Mouse (Mus musculus) limb, embryonic 11.5 days (tissue): ENCODE measurements around the gene Jmjd7. TPM values are rescaled to one million over a fixed set of nuclear protein-coding genes. Genes with fewer than 3 reads are reported as not detected.

Experiments
- ATAC-seq: fragments of 200-750 bp; cut with Nextera tagmentation; 2 replicates; pipeline ENCODE4 v1.8.0; 2017; ENCODE audit warnings: low read depth; ENCODE audit not compliant: insufficient number of reproducible peaks, low FRiP score, low TSS enrichment
- DNase-seq: peaks from one replicate; pipeline ENCODE4 v3.0.0-alpha.2; 2015; ENCODE audit warnings: low spot score
- H3K27ac ChIP-seq: fragments of 300-500 bp; sonication (generic); replicated peaks from 2 replicates; pipeline ENCODE4 v1.5.1; 2014; ENCODE audit warnings: low read depth, mild to moderate bottlenecking, low read length
- H3K27me3 ChIP-seq: fragments of 300-500 bp; sonication (generic); 2 replicates; pipeline ENCODE4 v1.6.1; 2014; ENCODE audit warnings: mild to moderate bottlenecking, low read length, mixed read lengths; ENCODE audit not compliant: control insufficient read depth, insufficient read depth
- H3K36me3 ChIP-seq: fragments of 300-500 bp; sonication (generic); 2 replicates; pipeline ENCODE4 v1.6.1; 2014; ENCODE audit warnings: mild to moderate bottlenecking, low read length, moderate library complexity, mixed read lengths; ENCODE audit not compliant: control insufficient read depth, insufficient read depth
- H3K4me1 ChIP-seq: fragments of 300-500 bp; sonication (generic); 2 replicates; pipeline ENCODE4 v1.6.1; 2014; ENCODE audit warnings: low read length, mixed read lengths; ENCODE audit not compliant: control insufficient read depth, insufficient read depth
- H3K4me2 ChIP-seq: fragments of 300-500 bp; sonication (generic); 2 replicates; pipeline ENCODE4 v1.6.1; 2014; ENCODE audit warnings: low read depth, mild to moderate bottlenecking, moderate library complexity; ENCODE audit not compliant: severe bottlenecking
- H3K4me3 ChIP-seq: fragments of 300-500 bp; sonication (generic); 2 replicates; pipeline ENCODE4 v1.5.1; 2014; ENCODE audit warnings: low read depth, low read length
- H3K9ac ChIP-seq: fragments of 300-500 bp; sonication (generic); 2 replicates; pipeline ENCODE4 v1.6.1; 2014; ENCODE audit warnings: mild to moderate bottlenecking, low read length
- H3K9me3 ChIP-seq: fragments of 300-500 bp; sonication (generic); 2 replicates; pipeline ENCODE4 v1.6.1; 2016; ENCODE audit warnings: low read length; ENCODE audit not compliant: control insufficient read depth
- WGBS: fragments of 180-500 bp; shearing (Covaris S2); extraction: QIAGEN DNeasy Blood & Tissue Kit; methylation state at CpG from one replicate; pipeline ENCODE4 v1.1.7; 2014; 5-methylcytosine and 5-hydroxymethylcytosine counted together
- polyA plus RNA-seq: library from polyadenylated mRNA; unstranded; fragments of >200 nt; fragmentation: Nextera tagmentation; extraction: Ambion mirVana; gene quantifications from 2 replicates; pipeline ENCODE4 v1.2.1, GENCODE M21; 2014

Gene Jmjd7
- polyA plus RNA-seq, 1 experiment from 2014 or later, result 22.2 TPM

DNA sequence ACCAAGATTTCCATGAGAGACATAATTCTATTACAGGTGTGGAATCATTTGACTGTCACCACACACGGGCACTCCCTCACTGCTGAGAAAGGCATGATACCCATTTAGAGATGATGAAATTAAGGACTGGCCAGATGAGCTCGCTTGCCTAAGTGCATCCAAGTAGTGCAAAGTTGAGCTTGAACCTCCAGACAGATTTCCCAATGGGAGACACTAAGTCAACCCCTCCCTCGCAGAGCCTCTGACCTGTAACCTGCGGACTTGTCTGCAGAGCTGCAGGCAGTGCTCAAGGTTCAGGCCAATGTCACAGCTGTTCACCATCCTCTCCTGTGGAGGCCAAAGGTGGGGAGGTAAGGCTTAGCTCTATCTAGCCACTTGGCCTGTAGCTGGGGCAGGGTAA is 31.5 kb downstream of the Jmjd7 start:
- WGBS, result 79% methylated on average over 4 of the region's 4 CpGs
- ATAC-seq, result no peak
- no peak for DNase-seq

GRCm38 (mm10) chr2:120059466-120059865 is 32.2 kb downstream of the Jmjd7 start:
- Histone ChIP-seq H3K9ac (no peak overlapping the region), H3K36me3 (no peaks in the 10 kb centered on the region), H3K4me1 (no peaks in the 10 kb centered on the region), H3K27ac (no peak overlapping the region), H3K4me3 (no peak overlapping the region), H3K9me3 (no peaks in the 10 kb centered on the region), H3K4me2 (no peak overlapping the region; the same call in 1 of the 2 replicates), H3K27me3 (no peaks in the 10 kb centered on the region)
- WGBS, result 88% methylated on average over 3 of the region's 3 CpGs
- DNase-seq, result no peak
- ATAC-seq, result no peak

More for the DNA sequence above, 31.5 kb downstream of the Jmjd7 start:
- Histone ChIP-seq H3K4me3 (no peak overlapping the region), H3K9me3 (no peaks in the 10 kb centered on the region), H3K9ac (no peak overlapping the region), H3K4me2 (no peak overlapping the region), H3K36me3 (no peaks in the 10 kb centered on the region), H3K27ac (no peak overlapping the region), H3K27me3 (no peaks in the 10 kb centered on the region), H3K4me1 (no peaks in the 10 kb centered on the region)

GRCm38 (mm10) chr2:120060190-120060589 is 32.9 kb downstream of the Jmjd7 start:
- H3K27ac ChIP-seq, result no peak overlapping the region
- no peak for DNase-seq
- WGBS, result 75% methylated on average over 6 of the region's 6 CpGs

DNA sequence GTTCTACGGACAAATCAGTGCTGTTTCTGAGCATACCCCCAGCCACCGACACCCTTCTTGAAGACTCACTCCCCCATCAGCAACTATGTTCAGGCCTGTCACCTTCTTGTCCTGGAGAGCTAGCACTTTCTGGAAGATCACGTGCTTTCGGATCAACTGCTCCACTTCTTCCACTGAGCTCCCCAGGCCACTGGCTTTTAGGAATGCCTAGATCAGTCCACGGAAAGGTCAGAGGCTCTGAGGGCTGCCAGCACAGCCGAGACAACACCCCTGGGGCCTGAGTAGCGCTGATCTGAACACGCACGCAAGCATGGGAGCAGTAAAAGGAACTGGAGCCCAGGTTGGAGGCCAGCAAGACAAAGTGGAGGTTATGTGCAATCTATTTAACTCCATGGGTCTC is 33.4 kb downstream of the Jmjd7 start:
- no peak overlapping the region for H3K27ac ChIP-seq

More at GRCm38 (mm10) chr2:120060190-120060589, 32.9 kb downstream of the Jmjd7 start:
- Histone ChIP-seq H3K9ac (no peak overlapping the region), H3K4me3 (no peak overlapping the region), H3K9me3 (no peaks in the 10 kb centered on the region), H3K36me3 (no peaks in the 10 kb centered on the region), H3K4me1 (no peaks in the 10 kb centered on the region), H3K27me3 (no peaks in the 10 kb centered on the region), H3K4me2 (no peak overlapping the region)
- no peak for ATAC-seq

GRCm38 (mm10) chr2:120062248-120062647 is 35.0 kb downstream of the Jmjd7 start:
- Histone ChIP-seq H3K4me2 (no peak overlapping the region), H3K36me3 (no peaks in the 10 kb centered on the region), H3K27me3 (no peaks in the 10 kb centered on the region), H3K27ac (no peak overlapping the region), H3K9ac (no peak overlapping the region), H3K4me3 (no peak overlapping the region), H3K4me1 (no peaks in the 10 kb centered on the region), H3K9me3 (no peaks in the 10 kb centered on the region)
- ATAC-seq (no peak), DNase-seq (no peak)
- 86% methylated on average over 8 of the region's 8 CpGs for WGBS

More for the DNA sequence above, 33.4 kb downstream of the Jmjd7 start:
- 84% methylated on average over 9 of the region's 9 CpGs for WGBS
- no peak for DNase-seq
- H3K9ac ChIP-seq, result no peak overlapping the region
- no peaks in the 10 kb centered on the region for H3K4me1 ChIP-seq
- no peaks in the 10 kb centered on the region for H3K27me3 ChIP-seq
- H3K36me3 ChIP-seq, result no peaks in the 10 kb centered on the region
- H3K4me2 ChIP-seq, result no peak overlapping the region
- H3K9me3 ChIP-seq, result no peaks in the 10 kb centered on the region
- ATAC-seq, result no peak
- H3K4me3 ChIP-seq, result no peak overlapping the region

DNA sequence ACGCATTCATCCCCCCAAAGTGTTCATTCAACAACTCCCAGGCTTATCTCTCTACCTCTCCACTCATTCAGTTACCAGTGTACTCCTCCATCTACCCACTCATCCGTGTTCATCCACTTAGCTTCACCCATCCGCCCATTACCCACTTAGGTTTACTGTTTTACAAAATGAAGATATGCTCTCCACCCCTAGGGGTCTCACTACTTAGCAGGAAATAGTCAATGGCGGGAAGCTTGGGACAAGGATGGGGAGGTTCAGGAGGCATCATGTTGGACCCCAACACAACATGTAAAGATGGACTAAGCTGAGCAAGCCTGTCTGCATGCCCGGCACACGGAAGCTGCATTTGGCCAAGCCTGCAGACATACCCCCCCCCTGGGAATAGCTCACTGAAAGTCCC is 37.4 kb downstream of the Jmjd7 start:
- Histone ChIP-seq H3K4me3 (no peak overlapping the region), H3K9ac (no peak overlapping the region), H3K27me3 (no peaks in the 10 kb centered on the region), H3K9me3 (no peaks in the 10 kb centered on the region), H3K4me1 (no peaks in the 10 kb centered on the region), H3K4me2 (no peak overlapping the region), H3K36me3 (no peaks in the 10 kb centered on the region), H3K27ac (no peak overlapping the region)
- DNase-seq (no peak), ATAC-seq (no peak)
- 78% methylated on average over 6 of the region's 6 CpGs for WGBS

- no peak overlapping the region for H3K9ac ChIP-seq
- no peaks in the 10 kb centered on the region for H3K27me3 ChIP-seq
- H3K9me3 ChIP-seq, result no peaks in the 10 kb centered on the region
- ATAC-seq (no peak), DNase-seq (no peak)
- no peak overlapping the region for H3K4me3 ChIP-seq
- no peaks in the 10 kb centered on the region for H3K36me3 ChIP-seq
- no peak overlapping the region for H3K27ac ChIP-seq
- H3K4me1 ChIP-seq, result no peaks in the 10 kb centered on the region
- 86% methylated on average over 10 of the region's 10 CpGs for WGBS
- no peak overlapping the region for H3K4me2 ChIP-seq
Observed at GRCm38 (mm10) chr2:120065243-120065642, 38.0 kb downstream of the Jmjd7 start.

GRCm38 (mm10) chr2:120066224-120066623 is 38.9 kb downstream of the Jmjd7 start:
- H3K27me3 ChIP-seq, result no peaks in the 10 kb centered on the region
- no peaks in the 10 kb centered on the region for H3K9me3 ChIP-seq
- no peak overlapping the region for H3K27ac ChIP-seq
- H3K4me1 ChIP-seq, result no peaks in the 10 kb centered on the region
- no peaks in the 10 kb centered on the region for H3K36me3 ChIP-seq
- DNase-seq, result no peak
- no peak overlapping the region for H3K9ac ChIP-seq
- H3K4me3 ChIP-seq, result no peak overlapping the region
- WGBS, result 86% methylated on average over 3 of the region's 3 CpGs
- H3K4me2 ChIP-seq, result no peak overlapping the region
- no peak for ATAC-seq
